Mouse (Mus musculus) retina, postnatal 1 day (tissue): ENCODE measurements around the gene Rbm6.

Experiments used
- DNase-seq: peaks from one replicate; pipeline ENCODE4 v3.0.0-alpha.2; 2012

Rbm6 gene

DNA sequence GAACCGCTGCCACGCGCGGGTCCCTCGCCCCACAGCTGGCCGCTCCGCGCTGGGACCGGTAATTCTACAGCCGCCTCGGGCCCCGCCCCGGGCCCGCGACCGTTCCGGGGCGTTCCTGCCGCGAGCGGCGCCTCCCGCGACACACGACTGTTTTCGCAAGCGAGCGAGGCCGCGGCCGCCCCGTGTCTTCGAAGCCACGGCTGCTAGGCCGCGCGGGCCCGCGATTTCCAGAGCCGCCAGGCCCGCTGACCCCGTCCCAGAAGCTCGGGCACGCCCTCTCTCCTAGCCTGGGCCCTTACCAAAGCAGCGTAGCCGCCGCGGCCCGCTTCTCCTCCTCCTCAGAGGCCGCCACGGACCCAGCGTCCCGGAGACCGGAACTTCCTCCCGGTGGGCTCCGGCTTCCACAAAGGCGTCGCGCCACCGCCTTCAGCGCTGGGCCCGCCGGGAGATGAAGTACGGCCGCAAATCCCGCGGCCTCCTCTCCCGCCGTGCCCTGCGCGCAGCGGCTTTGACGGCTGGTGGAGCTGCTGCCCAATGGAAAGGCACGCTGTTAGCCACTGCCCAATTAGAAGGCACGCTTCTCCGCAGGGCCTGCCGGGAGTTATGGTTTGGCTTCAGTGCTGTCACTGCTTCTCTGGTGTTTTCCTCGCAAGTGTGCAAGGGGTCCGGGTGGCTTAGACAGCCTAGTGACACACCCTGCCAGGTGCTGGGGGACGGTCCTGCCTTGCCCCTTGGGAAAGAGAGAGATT, 513 bp downstream of the Rbm6 start:
- DNase-seq = peak; percentile 98

DNA sequence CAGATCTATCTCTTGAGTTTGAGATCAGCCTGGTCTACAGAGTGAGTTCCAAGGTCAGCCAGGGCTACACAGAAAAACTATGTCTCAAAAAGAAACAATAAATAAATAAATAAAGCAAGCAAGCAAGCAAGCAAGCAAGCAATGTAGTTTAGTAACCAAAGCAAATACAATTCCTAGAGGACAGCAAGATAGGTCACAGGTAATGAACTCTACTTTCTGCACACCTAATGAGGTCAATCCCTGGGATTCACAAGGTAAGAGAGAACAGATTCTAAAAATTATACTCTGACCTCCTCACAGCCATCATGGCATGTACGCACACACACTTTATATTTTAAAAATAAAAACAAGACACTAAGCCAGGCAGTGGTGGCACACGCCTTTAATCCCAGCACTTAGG, 7.0 kb downstream of the Rbm6 start:
- DNase-seq = no peak

DNA sequence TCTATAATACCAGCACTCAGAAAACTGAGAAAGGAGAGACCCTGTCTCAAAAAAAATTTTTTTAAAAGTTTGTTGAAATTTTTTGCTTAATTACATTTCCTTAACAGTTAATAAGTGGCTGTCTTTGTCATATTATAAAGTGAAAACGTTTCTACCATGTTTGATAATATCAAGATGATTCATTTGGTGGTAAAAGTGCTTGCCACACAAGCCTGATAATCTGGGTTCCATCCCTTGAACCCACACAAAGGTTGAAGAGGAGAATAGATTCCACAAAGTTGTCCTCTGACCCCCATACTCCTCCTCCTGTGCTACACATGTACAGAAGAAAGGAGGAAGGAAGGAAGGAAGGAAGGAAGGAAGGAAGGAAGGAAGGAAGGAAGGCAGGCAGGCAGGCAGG, 8.5 kb downstream of the Rbm6 start:
- no peak for DNase-seq

DNA sequence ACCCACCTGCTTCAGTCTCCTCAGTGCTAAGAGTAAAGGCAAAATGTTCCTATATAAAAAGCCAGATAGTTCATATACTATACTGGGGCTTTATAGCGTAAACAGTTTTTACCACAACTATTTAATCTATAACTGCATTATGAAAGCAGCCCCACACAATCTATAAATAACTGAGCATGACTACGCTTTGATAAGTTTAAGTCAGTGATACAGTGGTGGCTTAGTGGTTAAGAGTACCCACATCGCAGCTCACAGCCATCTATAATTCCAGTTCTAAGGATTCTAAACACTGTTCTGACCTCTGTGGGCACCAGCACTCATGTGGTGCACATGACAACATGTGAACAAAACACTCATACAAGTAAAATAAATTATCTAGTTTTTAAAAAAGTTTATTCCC, 14.7 kb downstream of the Rbm6 start:
- DNase-seq = no peak

DNA sequence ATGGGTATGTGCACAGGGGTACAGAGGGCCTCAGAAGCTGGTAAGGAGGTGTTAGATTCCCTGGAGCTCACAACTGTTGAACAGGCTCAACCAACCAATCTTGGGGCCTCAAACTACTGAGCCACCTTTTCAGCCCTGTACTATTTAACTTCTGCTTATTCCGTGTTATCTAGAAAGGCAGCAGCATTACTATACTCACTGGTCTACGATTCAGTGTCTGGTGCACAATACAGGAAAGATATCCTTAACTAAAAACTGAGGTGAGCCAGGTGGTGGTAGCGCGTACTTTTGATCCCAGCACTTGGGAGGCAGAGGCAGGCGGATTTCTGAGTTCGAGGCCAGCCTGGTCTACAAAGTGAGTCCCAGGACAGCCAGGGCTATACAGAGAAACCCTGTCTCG, 24.1 kb downstream of the Rbm6 start:
- DNase-seq = no peak

DNA sequence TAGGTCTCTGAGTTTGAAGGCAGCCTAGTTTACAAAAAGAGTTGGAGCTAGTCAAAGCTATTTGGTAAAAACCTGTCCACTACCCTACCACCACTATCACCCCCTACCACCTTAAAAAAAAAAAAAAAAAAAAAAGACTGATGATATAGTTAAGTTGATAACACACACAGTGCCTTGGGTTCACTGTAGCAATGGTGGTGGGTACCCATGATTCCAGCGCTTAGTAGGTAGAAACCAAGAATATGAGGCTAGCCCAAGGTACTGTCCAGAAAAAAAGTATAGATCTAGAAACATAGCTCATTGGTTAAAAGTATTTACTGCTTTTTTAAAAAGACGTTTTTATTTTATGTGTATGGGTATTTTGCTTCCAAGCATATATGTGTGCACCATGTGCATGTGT, 30.3 kb downstream of the Rbm6 start:
- no peak for DNase-seq

DNA sequence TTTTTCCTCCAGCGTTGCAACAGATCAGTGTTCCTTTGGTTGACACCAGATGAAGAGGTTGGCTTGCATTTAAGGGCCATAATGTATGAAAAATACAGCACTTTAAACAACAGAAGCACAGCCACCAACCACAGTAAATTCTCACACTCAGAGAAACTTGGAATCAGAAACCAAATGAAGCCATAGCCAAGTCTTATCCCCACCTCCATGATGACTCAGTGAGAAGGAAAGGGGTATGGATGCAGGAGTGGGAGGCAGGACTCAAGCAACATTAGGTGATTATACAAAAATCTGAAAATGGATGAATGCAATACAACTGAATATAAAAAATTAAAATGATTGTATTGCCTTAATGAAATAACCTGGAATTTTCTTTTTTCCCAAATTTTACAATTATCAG, 34.2 kb downstream of the Rbm6 start:
- DNase-seq = no peak

DNA sequence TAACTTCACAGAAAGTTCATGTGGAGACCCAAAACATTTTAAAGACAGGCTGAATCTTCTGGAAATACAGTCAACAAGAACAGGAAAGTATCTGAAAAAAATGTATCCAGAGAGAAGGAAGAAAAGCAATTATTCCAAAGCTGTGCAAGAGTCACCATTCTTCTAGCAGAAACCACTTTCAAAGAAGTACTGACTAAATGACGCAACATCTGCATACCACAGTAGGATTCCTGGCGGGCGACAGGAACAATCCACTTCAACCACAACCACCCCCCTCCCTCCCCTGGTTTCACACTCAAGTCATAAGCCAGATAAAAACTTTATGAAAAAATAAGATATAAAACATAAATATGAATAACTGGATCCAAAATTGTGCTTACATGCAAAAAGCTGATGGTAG, 39.2 kb downstream of the Rbm6 start:
- no peak for DNase-seq

DNA sequence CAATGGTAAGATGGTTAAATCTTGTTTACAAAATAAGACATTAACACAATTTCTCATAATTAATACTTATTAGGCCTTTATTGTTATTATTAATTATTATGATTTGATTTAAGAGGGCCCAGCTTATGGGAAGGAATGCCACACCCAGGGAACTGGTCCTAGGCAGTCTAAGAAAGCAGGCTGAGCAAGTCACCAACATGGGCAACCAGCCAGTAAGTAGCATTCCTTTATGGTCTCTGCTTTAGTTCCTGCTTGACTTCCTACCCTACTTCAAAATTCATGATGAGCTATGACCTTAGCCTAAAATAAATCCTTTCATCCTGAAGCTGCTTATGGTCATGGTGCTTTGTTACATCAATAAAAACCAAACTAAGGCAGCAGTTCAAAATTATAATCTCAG, 41.3 kb downstream of the Rbm6 start:
- DNase-seq = no peak

DNA sequence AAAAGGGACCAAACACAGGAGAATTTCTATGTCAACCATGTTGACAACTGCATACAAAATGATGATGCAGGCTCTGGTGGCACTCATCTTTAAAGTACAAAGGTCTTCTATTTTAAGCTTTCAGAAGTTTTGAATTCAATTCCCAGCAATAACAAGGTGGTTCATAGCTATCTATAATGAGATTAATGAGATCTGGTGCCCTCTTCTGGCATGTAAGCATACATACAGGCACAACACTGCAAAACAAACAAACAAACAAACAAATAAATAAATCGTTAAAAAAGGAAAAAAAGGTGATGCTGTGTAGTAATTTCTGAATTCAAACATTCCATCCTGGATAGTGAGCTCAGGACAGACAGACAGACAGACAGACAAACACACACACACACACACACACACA, 60.9 kb downstream of the Rbm6 start:
- no peak for DNase-seq

DNA sequence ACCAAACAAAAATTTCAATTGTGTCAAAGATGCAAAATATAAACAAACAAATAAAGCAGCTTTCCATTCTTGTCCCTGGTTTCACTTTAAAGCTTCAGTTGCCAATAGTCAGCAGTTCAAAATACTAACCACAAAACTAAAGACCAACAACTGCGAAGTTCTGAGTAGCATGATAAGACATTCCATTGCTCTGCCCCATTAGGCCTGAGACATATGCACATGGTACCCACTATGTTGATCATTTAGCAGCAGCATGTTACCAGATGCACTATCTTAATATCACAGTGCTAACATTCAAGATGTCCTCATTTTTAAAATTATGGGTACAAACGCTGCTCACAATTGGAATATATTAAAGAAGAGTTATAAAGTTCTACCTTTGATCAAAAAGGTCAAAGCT, 62.1 kb downstream of the Rbm6 start:
- no peak for DNase-seq

DNA sequence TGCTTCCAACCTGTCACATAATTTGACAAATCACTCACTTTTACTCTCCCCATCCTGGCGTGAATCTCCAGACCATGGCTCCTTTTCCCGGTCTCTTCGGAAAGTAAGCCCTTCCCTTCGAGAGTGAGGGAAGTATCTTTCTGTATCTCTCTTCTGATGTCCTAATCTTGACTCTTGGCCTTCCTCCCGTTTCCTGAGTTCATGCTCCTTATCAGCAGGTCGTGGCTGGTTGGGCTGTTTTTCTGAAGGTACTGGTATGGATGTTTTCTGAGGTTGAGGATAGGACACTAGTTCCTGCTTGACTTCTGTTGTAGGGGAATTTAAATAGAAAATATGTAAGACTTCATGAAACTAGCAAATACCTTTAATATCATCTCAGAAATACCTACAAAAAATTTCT, 81.3 kb downstream of the Rbm6 start:
- no peak for DNase-seq

DNA sequence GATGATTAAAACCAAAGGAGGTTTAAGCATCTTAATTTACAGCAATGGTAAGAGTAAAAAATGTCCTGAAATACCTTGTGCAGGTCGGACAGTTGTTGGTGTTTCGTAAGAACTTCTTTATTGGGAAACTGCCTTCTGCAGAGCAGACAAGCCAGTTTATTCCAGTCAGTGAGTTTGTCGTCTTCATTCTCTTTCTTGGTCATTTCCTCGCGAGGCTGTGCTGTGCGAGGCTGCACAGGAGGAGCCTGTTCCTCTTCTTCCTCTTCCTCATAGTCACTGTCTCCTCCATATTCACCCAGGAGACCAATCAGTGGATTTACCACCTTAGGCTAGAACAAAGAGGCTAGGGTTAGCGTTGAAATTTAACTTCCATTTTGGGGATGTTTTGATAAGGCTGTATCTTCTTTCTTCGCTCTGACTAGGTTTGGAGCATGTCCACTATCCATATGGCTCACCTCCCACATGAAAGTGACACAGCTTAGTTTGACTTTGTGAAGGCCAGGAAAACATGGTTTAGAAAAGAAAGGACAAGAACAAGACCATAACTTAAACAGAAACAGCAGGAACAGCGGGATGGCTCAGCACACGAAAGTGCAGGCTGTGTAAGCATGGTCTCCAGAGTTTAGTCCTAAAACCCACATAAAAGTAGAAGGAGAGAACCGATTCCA, 90.4 kb downstream of the Rbm6 start:
- no peak for DNase-seq

DNA sequence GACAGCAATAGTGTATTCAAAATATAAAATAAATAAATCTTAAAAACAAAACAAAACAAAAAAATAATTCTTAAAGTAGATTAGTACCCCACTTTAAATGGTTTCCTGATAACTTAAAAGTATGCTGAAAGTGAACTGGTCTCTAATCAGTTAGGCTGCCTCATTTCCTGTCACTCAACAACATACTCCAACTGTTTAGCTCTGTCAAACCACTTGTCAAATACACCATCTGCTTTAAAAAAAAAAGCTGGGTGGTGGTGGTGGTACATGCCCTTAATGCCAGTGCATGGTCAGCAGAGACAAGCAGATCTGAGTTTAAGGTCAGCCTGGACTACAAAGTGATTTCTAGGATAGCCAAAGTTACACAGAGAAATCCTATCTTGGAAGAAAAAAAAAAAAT, 96.2 kb downstream of the Rbm6 start:
- DNase-seq = no peak

DNA sequence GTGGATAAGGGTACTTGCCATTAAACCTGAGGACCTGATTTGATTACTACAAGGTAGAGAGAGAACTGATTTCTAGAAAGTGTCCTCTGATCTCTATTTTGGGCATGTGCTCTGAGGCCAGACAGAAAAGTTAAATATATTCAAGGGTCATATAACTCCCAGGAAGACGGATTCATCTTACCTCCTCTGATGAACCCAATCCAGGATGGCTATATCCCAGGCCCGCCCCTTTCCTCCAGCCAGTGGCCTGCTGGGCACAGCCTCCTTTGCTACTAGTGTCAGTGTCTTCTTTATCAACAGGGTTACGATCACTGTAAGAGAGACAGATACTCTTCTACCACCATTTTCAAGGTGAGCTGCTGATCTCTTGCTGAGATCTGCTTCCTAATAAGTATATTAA, 98.6 kb downstream of the Rbm6 start:
- DNase-seq = no peak

DNA sequence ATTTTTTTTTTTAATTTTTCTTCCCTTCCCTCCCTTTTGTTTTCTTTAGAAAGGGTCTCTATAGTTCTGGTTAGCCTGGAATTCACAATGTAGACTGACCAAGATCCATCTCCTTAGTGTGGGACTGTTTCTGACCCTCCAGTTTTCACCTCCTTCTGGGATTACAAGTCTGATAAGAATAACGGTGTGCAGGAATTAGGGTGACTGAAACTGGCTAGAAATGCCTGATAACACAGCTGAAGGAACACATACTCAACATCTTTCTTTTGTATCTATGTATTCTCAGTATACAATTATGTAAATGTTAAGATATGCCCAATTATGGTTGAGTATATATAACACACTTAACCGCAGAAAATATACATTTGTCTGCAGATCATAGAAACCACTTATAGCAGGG, 101.3 kb downstream of the Rbm6 start:
- no peak for DNase-seq

DNA sequence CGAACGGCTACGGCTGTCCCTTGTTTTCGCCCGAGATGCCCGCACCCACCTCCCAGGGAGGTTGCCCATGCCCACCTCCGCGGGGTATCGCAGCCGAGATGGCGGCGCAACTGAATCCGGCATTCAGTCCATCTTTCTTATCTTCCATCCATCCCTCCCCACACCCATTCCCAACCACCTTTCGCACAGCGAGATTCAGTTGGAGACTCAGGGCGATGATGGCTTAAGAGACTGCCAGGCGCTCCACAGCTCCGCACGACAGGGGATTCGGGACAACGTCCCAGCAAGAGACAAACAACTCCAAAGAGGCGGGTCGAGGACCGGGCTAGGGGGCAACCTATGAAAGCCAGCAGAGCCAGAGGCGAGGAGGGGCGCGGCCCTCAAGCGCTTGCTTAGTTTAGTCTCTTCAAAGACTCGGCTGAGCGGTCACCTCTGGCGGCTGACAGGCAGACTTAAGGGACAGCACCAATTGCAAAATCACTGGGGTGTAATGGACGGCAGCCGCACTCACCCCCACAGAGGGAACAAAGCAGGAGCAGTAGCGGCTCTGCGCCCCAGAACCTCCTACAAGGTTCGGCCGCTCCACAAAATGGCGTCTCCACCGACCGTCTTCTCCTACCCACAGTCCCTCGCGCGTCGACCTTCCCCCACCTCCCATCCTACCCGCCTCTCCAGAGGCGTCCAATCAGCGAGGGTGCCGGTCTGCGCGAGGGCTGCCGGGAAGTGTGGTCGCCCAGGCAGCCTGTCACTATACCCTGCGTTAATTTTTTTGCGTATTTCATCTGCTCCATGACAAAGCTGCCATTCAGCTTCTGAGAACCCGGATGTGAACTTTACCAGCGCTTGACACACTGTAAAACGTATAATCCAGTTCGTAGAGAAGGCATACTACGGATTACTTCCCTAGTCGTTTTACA, 102.4 kb downstream of the Rbm6 start, which contains the start of gene Rbm5:
Rbm5 (minus strand) TSS at position 623 of the 917 bp plus-strand sequence.
- peak; percentile 96 for DNase-seq

DNA sequence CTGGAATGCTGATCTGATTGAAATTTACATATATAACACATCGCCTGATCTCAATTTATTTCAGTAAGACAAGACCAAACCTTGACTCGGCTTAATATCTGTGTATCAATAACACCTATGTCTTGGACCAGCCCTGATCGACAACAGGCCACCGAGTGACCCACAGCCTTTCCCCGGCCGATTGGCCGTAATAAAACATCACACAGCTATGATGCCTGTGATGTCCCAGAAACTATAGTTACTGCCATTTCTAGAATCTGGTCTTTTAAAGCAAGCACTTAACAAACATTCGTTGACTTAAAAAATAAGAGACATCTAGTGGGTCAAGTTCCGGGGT, 103.0 kb downstream of the Rbm6 start:
- DNase-seq = no peak

DNA sequence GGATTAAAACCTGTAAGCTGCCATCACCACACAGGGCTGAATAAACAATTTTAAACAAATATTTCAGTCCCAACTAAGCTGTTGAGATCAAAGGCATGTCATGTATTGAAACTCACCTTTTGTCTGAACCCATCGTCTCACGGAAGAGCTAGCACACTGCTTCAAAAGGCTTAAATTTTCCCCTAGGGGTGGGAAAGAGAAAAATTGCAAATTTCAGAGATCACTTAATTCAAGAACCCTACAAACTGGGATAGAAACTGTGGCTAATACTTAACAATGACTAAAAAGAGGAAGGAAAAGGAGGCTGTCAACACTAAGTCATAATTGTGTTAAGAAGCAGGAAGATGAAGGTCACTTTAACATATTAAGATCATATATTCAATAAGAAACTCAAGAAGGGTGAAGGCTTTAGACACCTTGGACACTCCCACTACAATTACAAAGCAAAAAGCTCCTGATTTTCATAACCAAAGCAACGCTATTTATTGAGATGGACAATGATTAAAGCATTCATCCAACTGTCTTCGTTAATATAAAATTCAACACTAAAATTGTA, 103.5 kb downstream of the Rbm6 start:
- DNase-seq = peak; percentile 6

DNA sequence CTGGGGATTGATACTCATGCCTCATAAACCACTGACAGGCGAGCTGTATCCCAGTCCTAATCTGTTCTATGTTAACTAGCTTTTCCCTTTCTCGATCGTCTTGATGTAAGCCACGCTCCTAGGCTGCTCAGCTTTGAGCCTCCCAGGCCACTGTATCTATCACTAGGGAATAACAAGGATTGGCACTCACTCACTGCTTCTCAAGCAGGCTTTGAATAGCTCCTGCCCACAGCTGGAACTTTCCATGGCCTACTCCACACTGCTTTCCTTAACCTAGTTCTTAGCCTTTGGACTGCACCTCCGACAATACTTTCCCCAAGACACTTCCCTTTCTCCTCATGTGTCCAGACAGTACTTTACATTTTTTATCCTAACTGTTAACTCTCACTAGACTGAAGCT, 104.2 kb downstream of the Rbm6 start:
- DNase-seq = no peak

DNA sequence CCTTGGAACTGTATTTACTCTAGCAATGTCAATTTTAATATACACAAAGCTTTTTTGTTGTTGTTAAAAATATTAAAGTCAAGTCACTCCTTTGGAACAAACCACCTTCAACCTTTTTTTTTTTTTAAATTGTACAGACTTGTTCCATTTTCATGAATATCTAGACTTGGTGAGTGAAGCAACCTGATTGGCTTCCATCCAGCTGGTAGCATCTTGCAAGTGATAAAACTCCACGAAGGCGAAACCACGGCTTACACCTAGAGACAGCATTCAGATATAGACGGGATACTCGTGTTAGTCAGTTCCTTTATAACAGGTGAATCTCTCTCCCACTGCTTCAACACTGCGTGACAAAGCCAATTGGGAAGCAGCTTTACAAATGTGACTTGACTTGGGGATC, 113.4 kb downstream of the Rbm6 start:
- DNase-seq = no peak

DNA sequence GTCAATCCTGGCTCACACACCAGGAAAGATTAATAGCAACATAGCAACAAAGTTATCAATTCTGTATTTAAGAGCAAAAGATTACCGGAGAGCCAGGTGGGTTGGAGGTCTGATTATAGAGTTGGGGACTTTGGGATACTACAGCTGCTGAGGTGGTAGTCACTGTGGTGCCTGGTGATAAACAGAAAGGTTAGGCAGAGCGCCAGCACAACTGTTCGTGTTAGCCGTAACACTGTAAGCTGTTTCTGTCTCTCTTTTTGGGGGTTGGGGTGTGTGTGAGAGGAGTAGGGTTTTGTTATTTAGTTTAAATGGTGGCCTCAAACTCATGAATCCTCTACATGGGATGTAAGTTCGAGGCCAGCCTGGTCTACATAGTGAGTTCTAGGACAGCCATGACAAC, 122.7 kb downstream of the Rbm6 start:
- DNase-seq = no peak

DNA sequence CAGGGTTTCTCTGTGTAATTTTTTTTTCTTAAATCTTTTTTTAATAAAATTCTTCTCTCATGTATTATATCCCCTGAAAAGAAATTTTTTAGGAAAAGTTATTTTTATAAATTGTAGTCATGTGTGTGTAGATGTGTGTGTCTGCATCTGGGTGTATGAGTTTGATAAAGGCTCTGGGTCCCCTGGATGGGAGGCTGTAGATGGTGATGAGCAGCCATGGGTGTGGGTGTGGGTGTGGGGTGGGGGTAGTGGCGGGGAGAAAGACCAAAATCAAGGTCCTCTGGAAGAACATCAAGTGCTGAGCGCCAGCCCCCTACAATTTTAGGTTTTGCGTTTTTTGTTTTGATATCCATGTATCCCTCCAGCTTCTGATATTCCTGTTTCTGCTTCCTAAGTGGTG, 125.0 kb downstream of the Rbm6 start:
- DNase-seq = no peak

DNA sequence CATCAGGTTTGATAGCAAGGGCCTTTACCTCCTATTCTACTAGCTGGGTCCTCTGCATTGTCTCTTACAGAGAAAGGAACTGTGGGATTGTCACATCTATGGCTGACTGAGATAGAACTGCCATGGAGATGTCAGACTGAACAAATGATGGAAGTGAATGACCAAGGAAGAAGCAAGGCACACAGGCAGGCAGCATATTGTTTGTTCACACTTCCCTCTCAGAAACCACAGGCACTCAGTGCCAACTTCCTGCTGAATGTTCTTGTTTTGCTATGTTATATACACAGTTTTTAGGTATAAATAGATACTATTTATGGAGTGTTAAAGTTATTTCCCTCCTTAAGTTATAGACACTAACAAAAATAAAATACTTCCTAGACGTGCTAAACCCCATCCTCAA, 125.7 kb downstream of the Rbm6 start:
- DNase-seq = no peak
